Mouse (Mus musculus) limb, embryonic 14.5 days (tissue): ENCODE data around the gene Cpt1a. TPM values are rescaled to one million over a fixed set of nuclear protein-coding genes. Genes with fewer than 3 reads are reported as not detected.

ENCODE experiments used
- ATAC-seq: fragments of 200-750 bp; cut with Nextera tagmentation; 2 replicates; pipeline ENCODE4 v1.8.0; 2017; ENCODE audit warnings: low read depth, moderate number of reproducible peaks, moderate TSS enrichment; ENCODE audit not compliant: low FRiP score
- DNase-seq: peaks from one replicate; pipeline ENCODE4 v3.0.0-alpha.2; 2015; ENCODE audit warnings: low spot score
- H3K27ac ChIP-seq: fragments of 300-500 bp; sonication (generic); replicated peaks from 2 replicates; pipeline ENCODE4 v1.5.1; 2014; ENCODE audit warnings: low read depth, mild to moderate bottlenecking, low read length, moderate library complexity, mixed read lengths
- H3K27me3 ChIP-seq: fragments of 300-500 bp; sonication (generic); 2 replicates; pipeline ENCODE4 v1.6.1; 2014; ENCODE audit warnings: low read length, mixed read lengths; ENCODE audit not compliant: control insufficient read depth, insufficient read depth
- H3K36me3 ChIP-seq: fragments of 300-500 bp; sonication (generic); 2 replicates; pipeline ENCODE4 v1.6.1; 2014; ENCODE audit warnings: mild to moderate bottlenecking, low read length, moderate library complexity, mixed read lengths; ENCODE audit not compliant: control insufficient read depth, insufficient read depth
- H3K4me1 ChIP-seq: fragments of 300-500 bp; sonication (generic); 2 replicates; pipeline ENCODE4 v1.6.1; 2014; ENCODE audit warnings: antibody characterized with exemption, low read length, mixed read lengths; ENCODE audit not compliant: control insufficient read depth, insufficient read depth
- H3K4me2 ChIP-seq: fragments of 300-500 bp; sonication (generic); replicated peaks from 2 replicates; pipeline ENCODE4 v1.6.1; 2014; ENCODE audit warnings: low read depth, mild to moderate bottlenecking, low read length, moderate library complexity; ENCODE audit not compliant: severe bottlenecking
- H3K4me3 ChIP-seq: fragments of 300-500 bp; sonication (generic); replicated peaks from 2 replicates; pipeline ENCODE4 v1.5.1; 2014; ENCODE audit warnings: low read length
- H3K9ac ChIP-seq: fragments of 300-500 bp; sonication (generic); 2 replicates; pipeline ENCODE4 v1.6.1; 2014; ENCODE audit warnings: mild to moderate bottlenecking, low read depth, low read length, moderate library complexity; ENCODE audit not compliant: severe bottlenecking
- H3K9me3 ChIP-seq: fragments of 300-500 bp; sonication (generic); 2 replicates; pipeline ENCODE4 v1.6.1; 2016; ENCODE audit warnings: low read length; ENCODE audit not compliant: control insufficient read depth
- POLR2A ChIP-seq: fragments of 200-500 bp; IDR thresholded peaks from 2 replicates; pipeline ENCODE4 v1.8.0; 2012; ENCODE audit warnings: inconsistent platforms, mild to moderate bottlenecking, moderate library complexity, borderline replicate concordance; ENCODE audit not compliant: insufficient read depth, insufficient read length; ENCODE audit errors: extremely low read depth
- WGBS: fragments of 180-500 bp; shearing (Covaris S2); extraction: QIAGEN DNeasy Blood & Tissue Kit; methylation state at CpG from one replicate; pipeline ENCODE4 v1.1.7; 2014; 5-methylcytosine and 5-hydroxymethylcytosine counted together
- polyA plus RNA-seq, 2 experiments: library from polyadenylated mRNA; depleted of rRNA in 1 of 2; stranded (reverse) in 1 of 2; unstranded in 1 of 2; fragments of >200 nt; fragmentation: Nextera tagmentation in 1 of 2; extraction: Ambion mirVana in 1 of 2; gene quantifications; 2 replicates each; pipeline versions ENCODE4 v1.2.1 to v1.2.3; 2012 to 2014

Gene Cpt1a
- polyA plus RNA-seq (2012; rRNA removed) (20.3 and 24.4 TPM in 2 replicates), polyA plus RNA-seq (2014; fragmentation: Nextera tagmentation; extraction: Ambion mirVana) (21.7 and 22.5 TPM in 2 replicates)

DNA sequence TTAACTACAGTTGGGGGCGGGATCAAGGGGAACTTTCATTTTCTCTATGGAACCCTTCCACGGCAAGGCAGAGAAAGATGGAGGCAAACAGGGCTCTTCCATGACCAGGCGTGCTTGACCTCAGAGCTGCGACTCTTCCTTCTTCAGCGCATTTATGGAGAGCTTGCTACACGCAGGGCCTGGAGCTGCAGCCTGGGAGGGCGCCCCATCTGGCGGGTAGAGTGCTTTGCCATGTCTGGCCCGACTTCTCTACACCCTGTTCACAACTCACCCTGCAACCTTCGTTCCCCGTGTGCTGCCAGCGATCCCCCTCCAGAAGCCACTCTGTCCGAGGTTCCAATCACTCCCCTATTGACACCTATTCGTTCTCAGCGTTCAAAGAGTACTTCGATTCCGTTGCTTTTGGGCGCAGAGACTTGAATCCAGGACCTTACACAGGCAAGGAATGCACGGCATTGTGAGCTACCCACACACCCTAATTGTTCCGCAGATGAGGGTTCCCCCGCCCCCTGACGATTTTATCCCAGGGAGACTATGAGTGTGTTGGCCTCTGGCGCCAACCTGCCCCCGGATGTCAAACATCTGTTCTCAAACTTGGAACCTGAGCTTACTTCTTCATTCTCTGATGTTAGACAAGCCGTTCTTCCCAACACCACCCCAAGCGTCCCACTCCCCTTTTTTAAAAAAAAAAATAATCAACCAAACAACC, at the start of gene Cpt1a:
Gene Cpt1a (plus strand): TSS at position 74 of the 709 bp plus-strand sequence.
- Histone ChIP-seq H3K4me2 (peak within 1 kb of the TSS; percentile 99), H3K9me3 (no peaks in the 10 kb centered on the region), H3K27me3 (peaks cover 6% of the 10 kb centered on the region; the same call in 1 of the 2 replicates), H3K36me3 (no peaks in the 10 kb centered on the region), H3K4me3 (peak within 1 kb of the TSS; percentile 64), H3K4me1 (peaks cover 21% of the 10 kb centered on the region), H3K27ac (no peak within 1 kb of the TSS), H3K9ac (peak within 1 kb of the TSS; percentile 63)
- no peak for ATAC-seq
- no peak for TF ChIP-seq POLR2A
- no peak for DNase-seq
- WGBS = 3% methylated on average over 26 of the region's 26 CpGs

GRCm38 (mm10) chr19:3273331-3273730, 48.8 kb upstream of the Cpt1a start:
- WGBS = 93% methylated on average over 9 of the region's 9 CpGs
- no peaks in the 10 kb centered on the region for H3K27me3 ChIP-seq
- peaks cover 96% of the 10 kb centered on the region for H3K36me3 ChIP-seq
- no peak overlapping the region for H3K4me2 ChIP-seq
- no peaks in the 10 kb centered on the region for H3K4me1 ChIP-seq
- H3K27ac ChIP-seq = no peak overlapping the region
- H3K9me3 ChIP-seq = no peaks in the 10 kb centered on the region
- H3K4me3 ChIP-seq = no peak overlapping the region
- ATAC-seq (no peak), DNase-seq (peak; percentile 1)
- no peak overlapping the region for H3K9ac ChIP-seq
- TF ChIP-seq POLR2A = no peak

- WGBS = 88% methylated on average over 3 of the region's 3 CpGs
- no peak overlapping the region for H3K4me2 ChIP-seq
- no peaks in the 10 kb centered on the region for H3K4me1 ChIP-seq
- no peak for ATAC-seq
- H3K4me3 ChIP-seq = no peak overlapping the region
- H3K27me3 ChIP-seq = no peaks in the 10 kb centered on the region
- H3K9ac ChIP-seq = no peak overlapping the region
- peaks cover 86% of the 10 kb centered on the region for H3K36me3 ChIP-seq
- TF ChIP-seq POLR2A = no peak
- H3K9me3 ChIP-seq = no peaks in the 10 kb centered on the region
- H3K27ac ChIP-seq = no peak overlapping the region
- no peak for DNase-seq
These were observed 46.3 kb upstream of the Cpt1a start for GRCm38 (mm10) chr19:3275744-3276365.

DNA sequence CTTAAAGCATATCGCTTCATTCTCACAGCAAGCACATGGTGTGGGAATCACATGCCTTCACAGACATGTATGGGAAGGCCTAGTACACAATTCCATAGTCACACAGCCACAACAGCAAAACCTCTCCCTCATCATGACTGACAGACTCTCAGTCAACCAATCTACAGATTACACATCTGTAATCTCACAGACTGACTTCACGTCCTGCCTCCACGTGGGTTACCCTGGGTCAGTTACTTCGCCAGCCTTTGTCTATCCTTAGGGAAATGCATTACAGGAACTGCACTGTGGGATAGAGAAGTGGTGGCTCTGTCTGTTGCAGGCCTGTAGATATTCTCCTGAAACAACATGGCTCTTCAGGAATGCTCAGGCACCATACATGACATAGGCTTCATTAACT, 40.2 kb upstream of the Cpt1a start:
- Histone ChIP-seq H3K9ac (peak overlapping the region; percentile 87), H3K4me2 (peak overlapping the region; percentile 77), H3K4me1 (peaks cover 4% of the 10 kb centered on the region), H3K4me3 (peak overlapping the region; percentile 71), H3K27ac (no peak overlapping the region), H3K27me3 (no peaks in the 10 kb centered on the region), H3K9me3 (no peaks in the 10 kb centered on the region), H3K36me3 (peaks cover 47% of the 10 kb centered on the region)
- no peak for TF ChIP-seq POLR2A
- DNase-seq (no peak), ATAC-seq (no peak)
- WGBS = 73% methylated on average over 4 of the region's 4 CpGs

GRCm38 (mm10) chr19:3282572-3283467, 39.3 kb upstream of the Cpt1a start, which contains the start of the genes Mrpl21 and Ighmbp2:
Gene Mrpl21, plus strand, starts transcription at chr19:3282901.
Gene Ighmbp2, minus strand, starts transcription at chr19:3283017.
- Histone ChIP-seq H3K36me3 (peaks cover 48% of the 10 kb centered on the region), H3K4me1 (peaks cover 4% of the 10 kb centered on the region)
- ATAC-seq = peak; percentile 95

More at GRCm38 (mm10) chr19:3282572-3283467, 39.3 kb upstream of the Cpt1a start, which contains the start of the genes Mrpl21 and Ighmbp2:
- Histone ChIP-seq H3K9me3 (no peaks in the 10 kb centered on the region), H3K4me2 (peak within 1 kb of the TSS; percentile 77), H3K9ac (peak within 1 kb of the TSS; percentile 87), H3K27ac (peak within 1 kb of the TSS; percentile 61), H3K27me3 (no peaks in the 10 kb centered on the region), H3K4me3 (peak within 1 kb of the TSS; percentile 71)
- TF ChIP-seq POLR2A = peak; percentile 92; the same call in 1 of the 2 replicates
- DNase-seq = peak; percentile 88
- under 1% methylated on average over 49 of the region's 49 CpGs for WGBS
